Mouse (Mus musculus) bone marrow, adult 2 months (tissue): ENCODE data around the gene Abcc12. TPM values are rescaled to one million over a fixed set of nuclear protein-coding genes. Genes with fewer than 3 reads are reported as not detected.

Experiments
- H3K27ac ChIP-seq: fragments of 200-500 bp; 2 replicates; pipeline ENCODE4 v1.5.1; 2012; ENCODE audit warnings: low read depth, mild to moderate bottlenecking, control low read depth, inconsistent platforms, low read length; ENCODE audit not compliant: control insufficient read depth, poor library complexity, insufficient read depth
- H3K4me1 ChIP-seq: fragments of 200-500 bp; 2 replicates; pipeline ENCODE4 v1.6.1; 2011; ENCODE audit warnings: low read length; ENCODE audit not compliant: control insufficient read depth, insufficient read depth
- H3K4me3 ChIP-seq: fragments of 200-500 bp; replicated peaks from 2 replicates; pipeline ENCODE3; 2011; ENCODE audit warnings: mild to moderate bottlenecking, low read depth, low read length, control low read depth; ENCODE audit not compliant: control insufficient read depth
- CTCF ChIP-seq: fragments of 200-500 bp; IDR thresholded peaks from 2 replicates; pipeline ENCODE4 v1.5.1; 2011; ENCODE audit warnings: low read length, control low read depth; ENCODE audit not compliant: control insufficient read depth, insufficient read depth
- POLR2A ChIP-seq: fragments of 200-500 bp; IDR thresholded peaks from 2 replicates; pipeline ENCODE4 v1.6.1; 2011; ENCODE audit warnings: low read depth, mild to moderate bottlenecking, control low read depth, low read length, borderline replicate concordance; ENCODE audit not compliant: control insufficient read depth
- whole genome bisulfite sequencing: fragments of 180-500 bp; shearing (Covaris S2); methylation state at CpG from one replicate; pipeline ENCODE4 v1.1.7; 2018; 5-methylcytosine and 5-hydroxymethylcytosine counted together
- polyA plus RNA-seq: library from polyadenylated mRNA; stranded (reverse); fragments of >200 nt; gene quantifications from 2 replicates; pipeline ENCODE4 v1.2.4, GENCODE M21; 2011; ENCODE audit warnings: low replicate concordance; ENCODE audit not compliant: missing spikeins, insufficient read depth, insufficient read length

Gene Abcc12
- polyA plus RNA-seq, 1 experiment: not detected

- WGBS: 93% methylated on average over 2 of the region's 2 CpGs
- Histone ChIP-seq H3K4me3 (no peak overlapping the region), H3K4me1 (no peaks in the 10 kb centered on the region), H3K27ac (no peak overlapping the region)
- TF ChIP-seq POLR2A (no peak), CTCF (no peak)
Observed at GRCm38 (mm10) chr8:86540376-86540775, 40.1 kb downstream of the Abcc12 start.

- WGBS: 62% methylated on average over 3 of the region's 3 CpGs
- Histone ChIP-seq H3K4me3 (no peak overlapping the region), H3K4me1 (no peaks in the 10 kb centered on the region), H3K27ac (no peak overlapping the region)
- TF ChIP-seq POLR2A: no peak
- TF ChIP-seq CTCF: no peak
Observed at GRCm38 (mm10) chr8:86536663-86536987, 43.9 kb downstream of the Abcc12 start.

GRCm38 (mm10) chr8:86535791-86536662, 44.5 kb downstream of the Abcc12 start:
- Histone ChIP-seq H3K4me1 (no peaks in the 10 kb centered on the region), H3K27ac (no peak overlapping the region), H3K4me3 (no peak overlapping the region)
- 59% methylated on average over 11 of the region's 11 CpGs for WGBS
- TF ChIP-seq CTCF: no peak
- no peak for TF ChIP-seq POLR2A

- WGBS: 54% methylated on average over 7 of the region's 7 CpGs
- Histone ChIP-seq H3K4me3 (no peak overlapping the region), H3K27ac (no peak overlapping the region), H3K4me1 (no peaks in the 10 kb centered on the region)
- TF ChIP-seq CTCF: no peak
Observed at GRCm38 (mm10) chr8:86535068-86535560, 45.4 kb downstream of the Abcc12 start.

- WGBS: 68% methylated on average over 2 of the region's 2 CpGs
- Histone ChIP-seq H3K4me3 (no peak overlapping the region), H3K4me1 (no peaks in the 10 kb centered on the region), H3K27ac (no peak overlapping the region)
- TF ChIP-seq POLR2A: no peak
- no peak for TF ChIP-seq CTCF
Observed at GRCm38 (mm10) chr8:86529714-86530113, 50.8 kb downstream of the Abcc12 start.

GRCm38 (mm10) chr8:86527336-86528029, 53.0 kb downstream of the Abcc12 start:
- Histone ChIP-seq H3K4me3 (no peak overlapping the region), H3K4me1 (no peaks in the 10 kb centered on the region), H3K27ac (no peak overlapping the region)
- TF ChIP-seq CTCF: no peak
- TF ChIP-seq POLR2A: no peak
- 78% methylated on average over 19 of the region's 19 CpGs for WGBS

- H3K4me3 ChIP-seq: no peak overlapping the region
- no peaks in the 10 kb centered on the region for H3K4me1 ChIP-seq
- 87% methylated on average over 8 of the region's 8 CpGs for WGBS
- no peak overlapping the region for H3K27ac ChIP-seq
- TF ChIP-seq CTCF: no peak
- no peak for TF ChIP-seq POLR2A
Observed at GRCm38 (mm10) chr8:86526808-86527207, 53.7 kb downstream of the Abcc12 start.

- Histone ChIP-seq H3K4me3 (no peak overlapping the region), H3K27ac (no peak overlapping the region), H3K4me1 (no peaks in the 10 kb centered on the region)
- WGBS: 83% methylated on average over 1 of the region's 1 CpGs
- TF ChIP-seq POLR2A: no peak
- no peak for TF ChIP-seq CTCF
Observed at GRCm38 (mm10) chr8:86514203-86514602, 66.3 kb downstream of the Abcc12 start.

GRCm38 (mm10) chr8:86512886-86513285, 67.6 kb downstream of the Abcc12 start:
- Histone ChIP-seq H3K4me3 (no peak overlapping the region), H3K27ac (no peak overlapping the region), H3K4me1 (no peaks in the 10 kb centered on the region)
- TF ChIP-seq CTCF: no peak
- TF ChIP-seq POLR2A: no peak
- WGBS: 54% methylated on average over 5 of the region's 5 CpGs
